Mouse (Mus musculus) midbrain, embryonic 12.5 days (tissue): ENCODE results near the gene Cbarp. TPM values are rescaled to one million over a fixed set of nuclear protein-coding genes. Genes with fewer than 3 reads are reported as not detected.

Experiments used
- ATAC-seq: fragments of 200-750 bp; cut with Nextera tagmentation; 2 replicates; pipeline ENCODE4 v1.8.0; 2017; ENCODE audit warnings: low read depth, moderate TSS enrichment, moderate library complexity; ENCODE audit not compliant: low FRiP score
- H3K27ac ChIP-seq: fragments of 300-500 bp; sonication (generic); replicated peaks from 2 replicates; pipeline ENCODE4 v1.5.1; 2016; ENCODE audit warnings: mild to moderate bottlenecking
- H3K27me3 ChIP-seq: fragments of 300-500 bp; sonication (generic); 2 replicates; pipeline ENCODE4 v1.6.1; 2016; ENCODE audit warnings: mild to moderate bottlenecking
- H3K36me3 ChIP-seq: fragments of 300-500 bp; sonication (generic); 2 replicates; pipeline ENCODE4 v1.6.1; 2016
- H3K4me1 ChIP-seq: fragments of 300-500 bp; sonication (generic); 2 replicates; pipeline ENCODE4 v1.6.1; 2016
- H3K4me2 ChIP-seq: fragments of 300-500 bp; sonication (generic); replicated peaks from 2 replicates; pipeline ENCODE4 v1.6.1; 2016; ENCODE audit warnings: mild to moderate bottlenecking, moderate library complexity
- H3K4me3 ChIP-seq: fragments of 300-500 bp; sonication (generic); 2 replicates; pipeline ENCODE4 v1.5.1; 2016; ENCODE audit warnings: mild to moderate bottlenecking
- H3K9ac ChIP-seq: fragments of 300-500 bp; sonication (generic); replicated peaks from 2 replicates; pipeline ENCODE4 v1.6.1; 2016; ENCODE audit warnings: mild to moderate bottlenecking, moderate library complexity
- H3K9me3 ChIP-seq: fragments of 300-500 bp; sonication (generic); 2 replicates; pipeline ENCODE4 v1.6.1; 2016; ENCODE audit warnings: mild to moderate bottlenecking
- WGBS: fragments of 180-500 bp; shearing (Covaris S2); methylation state at CpG from one replicate; pipeline ENCODE4 v1.1.7; 2016; 5-methylcytosine and 5-hydroxymethylcytosine counted together
- polyA plus RNA-seq: library from polyadenylated mRNA; unstranded; fragments of >200 nt; fragmentation: Nextera tagmentation; extraction: Ambion mirVana; gene quantifications from 2 replicates; pipeline ENCODE4 v1.2.1, GENCODE M21; 2016

Cbarp gene
- polyA plus RNA-seq, 1 experiment from 2014 or later, result 19.3 TPM

- H3K4me3 ChIP-seq, result no peak overlapping the region
- H3K4me2 ChIP-seq, result no peak overlapping the region; the same call in 1 of the 2 replicates
- peak overlapping the region; percentile 91 for H3K27ac ChIP-seq
- no peak for ATAC-seq
- peaks cover 25% of the 10 kb centered on the region for H3K36me3 ChIP-seq
- H3K9ac ChIP-seq, result no peak overlapping the region
- H3K4me1 ChIP-seq, result peaks cover 54% of the 10 kb centered on the region
- WGBS, result 16% methylated on average over 4 of the region's 4 CpGs
- no peaks in the 10 kb centered on the region for H3K9me3 ChIP-seq
- 0 out of 2 replicates have a peak, but pooled peaks cover 3% of the 10 kb centered on the region for H3K27me3 ChIP-seq
Observed at GRCm38 (mm10) chr10:80175536-80176269, 35.1 kb upstream of the Cbarp start.

DNA sequence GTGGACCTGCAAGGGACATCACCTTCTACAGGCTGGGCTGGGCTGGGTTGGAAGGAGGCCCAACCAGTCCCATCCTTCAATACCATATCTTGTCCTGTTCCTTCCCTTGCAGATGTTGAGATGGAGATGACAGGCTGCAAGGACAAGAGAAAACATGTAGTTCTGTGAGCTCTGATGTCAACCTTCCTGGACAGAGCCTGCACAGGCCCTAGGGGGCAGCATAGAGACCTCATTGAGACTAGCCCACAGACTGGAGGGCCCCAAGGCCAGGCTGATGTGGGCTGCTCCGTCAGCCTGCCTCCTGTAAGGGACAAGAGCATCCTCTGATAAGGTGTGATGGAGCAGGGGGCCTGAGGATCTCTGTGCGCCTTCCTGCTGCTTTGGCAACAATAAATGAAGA, 34.1 kb upstream of the Cbarp start:
- peaks cover 35% of the 10 kb centered on the region for H3K36me3 ChIP-seq

GRCm38 (mm10) chr10:80173955-80174640, 33.5 kb upstream of the Cbarp start:
- WGBS, result 86% methylated on average over 10 of the region's 10 CpGs
- no peaks in the 10 kb centered on the region for H3K9me3 ChIP-seq
- peaks cover 59% of the 10 kb centered on the region for H3K4me1 ChIP-seq
- no peak overlapping the region for H3K4me2 ChIP-seq
- no peak overlapping the region for H3K27ac ChIP-seq
- peaks cover 36% of the 10 kb centered on the region for H3K36me3 ChIP-seq
- no peak for ATAC-seq
- H3K27me3 ChIP-seq, result 0 out of 2 replicates have a peak, but pooled peaks cover 3% of the 10 kb centered on the region
- H3K9ac ChIP-seq, result no peak overlapping the region
- H3K4me3 ChIP-seq, result no peak overlapping the region

More for the DNA sequence above, 34.1 kb upstream of the Cbarp start:
- no peak overlapping the region for H3K4me3 ChIP-seq
- WGBS, result 51% methylated on average over 2 of the region's 2 CpGs
- no peak overlapping the region for H3K4me2 ChIP-seq
- H3K9me3 ChIP-seq, result no peaks in the 10 kb centered on the region
- 0 out of 2 replicates have a peak, but pooled peaks cover 3% of the 10 kb centered on the region for H3K27me3 ChIP-seq
- no peak overlapping the region for H3K27ac ChIP-seq
- H3K4me1 ChIP-seq, result peaks cover 55% of the 10 kb centered on the region
- H3K9ac ChIP-seq, result no peak overlapping the region
- no peak for ATAC-seq

DNA sequence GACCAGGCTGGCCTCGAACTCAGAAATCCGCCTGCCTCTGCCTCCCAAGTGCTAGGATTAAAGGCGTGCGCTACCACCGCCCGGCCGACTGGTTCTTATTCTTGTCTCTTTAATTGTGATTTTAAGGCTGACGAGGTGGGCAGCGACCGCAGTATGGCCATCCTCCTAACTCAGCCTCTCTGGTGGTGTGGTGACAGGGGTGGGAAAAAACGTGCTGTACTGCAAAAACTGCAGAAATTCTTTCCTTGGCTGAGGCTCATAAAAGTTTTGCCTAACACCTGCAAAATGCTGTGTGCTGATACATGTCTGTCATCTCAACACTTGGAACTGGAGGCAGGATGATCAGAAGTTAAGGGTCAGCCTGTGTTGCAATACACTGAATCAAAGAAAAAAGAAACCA, 32.7 kb upstream of the Cbarp start:
- 0 out of 2 replicates have a peak, but pooled peaks cover 3% of the 10 kb centered on the region for H3K27me3 ChIP-seq
- H3K9me3 ChIP-seq, result no peaks in the 10 kb centered on the region
- H3K9ac ChIP-seq, result peak overlapping the region; percentile 52; the same call in 1 of the 2 replicates
- H3K4me2 ChIP-seq, result peak overlapping the region; percentile 65
- H3K36me3 ChIP-seq, result peaks cover 36% of the 10 kb centered on the region
- ATAC-seq, result no peak
- H3K4me1 ChIP-seq, result peaks cover 66% of the 10 kb centered on the region
- peak overlapping the region; percentile 66 for H3K27ac ChIP-seq
- peak overlapping the region; percentile 52 for H3K4me3 ChIP-seq
- WGBS, result 17% methylated on average over 11 of the region's 11 CpGs

GRCm38 (mm10) chr10:80172527-80173292, 32.1 kb upstream of the Cbarp start, which contains the start of gene 1600002K03Rik:
TSS of gene 1600002K03Rik (plus strand) at chr10:80172944.
- Histone ChIP-seq H3K4me1 (peaks cover 60% of the 10 kb centered on the region), H3K27ac (peak within 1 kb of the TSS; percentile 85), H3K4me2 (peak within 1 kb of the TSS; percentile 65), H3K9ac (peak within 1 kb of the TSS; percentile 52), H3K9me3 (no peaks in the 10 kb centered on the region), H3K27me3 (no peaks in the 10 kb centered on the region), H3K36me3 (peaks cover 36% of the 10 kb centered on the region), H3K4me3 (peak within 1 kb of the TSS; percentile 52)
- peak; percentile 64 for ATAC-seq
- WGBS, result 7% methylated on average over 34 of the region's 35 CpGs

DNA sequence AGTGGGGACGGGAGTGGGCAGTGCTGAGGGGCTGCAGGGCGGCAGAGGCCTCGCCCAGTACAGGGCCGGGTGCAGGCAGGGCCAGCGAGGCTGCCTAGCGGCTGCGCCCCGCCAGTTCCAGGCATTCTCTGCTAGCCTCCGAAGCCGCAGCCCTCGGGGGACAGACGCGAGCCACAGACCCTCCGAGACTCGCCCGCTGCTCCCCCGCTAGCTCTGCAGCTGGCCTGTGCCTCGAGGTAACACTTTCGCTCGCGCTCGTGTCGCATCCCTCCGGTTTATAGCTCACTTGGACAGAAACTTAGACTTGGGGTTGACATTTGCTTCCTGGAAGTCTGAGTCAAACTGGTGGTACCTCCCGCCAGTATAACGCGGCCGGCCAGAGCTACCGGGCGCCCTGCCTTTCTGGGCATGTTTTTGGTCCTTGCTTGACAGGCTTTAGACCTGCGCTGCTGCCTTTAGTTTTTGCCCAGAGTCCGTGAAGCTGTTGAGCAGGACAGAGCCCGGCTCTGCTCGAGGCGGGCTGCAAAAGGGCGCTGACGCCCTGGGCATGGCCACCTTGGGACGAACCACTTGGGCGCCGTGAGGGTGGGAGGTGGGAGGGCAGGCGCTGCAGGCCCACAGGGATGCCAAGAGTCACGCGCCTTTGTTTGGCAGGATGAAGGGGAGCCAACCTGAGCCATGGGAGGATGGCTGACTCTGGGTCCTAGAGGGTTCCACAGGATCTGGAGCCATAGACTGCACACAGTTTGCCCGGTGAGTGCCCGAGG, 31.3 kb upstream of the Cbarp start:
- WGBS, result 84% methylated on average over 45 of the region's 45 CpGs
- ATAC-seq, result no peak
- peak overlapping the region; percentile 85 for H3K27ac ChIP-seq
- peak overlapping the region; percentile 52; the same call in 1 of the 2 replicates for H3K4me3 ChIP-seq
- peaks cover 36% of the 10 kb centered on the region for H3K36me3 ChIP-seq
- no peaks in the 10 kb centered on the region for H3K9me3 ChIP-seq
- no peaks in the 10 kb centered on the region for H3K27me3 ChIP-seq
- H3K4me2 ChIP-seq, result peak overlapping the region; percentile 65
- H3K9ac ChIP-seq, result peak overlapping the region; percentile 47
- peaks cover 59% of the 10 kb centered on the region for H3K4me1 ChIP-seq

- no peak for ATAC-seq
- 91% methylated on average over 15 of the region's 15 CpGs for WGBS
- Histone ChIP-seq H3K36me3 (peaks cover 36% of the 10 kb centered on the region), H3K27ac (peak overlapping the region; percentile 85), H3K4me1 (peaks cover 63% of the 10 kb centered on the region), H3K4me2 (0 out of 2 replicates have a peak overlapping the region, but pooled peaks have one; percentile 65), H3K27me3 (no peaks in the 10 kb centered on the region), H3K9me3 (no peaks in the 10 kb centered on the region), H3K9ac (no peak overlapping the region), H3K4me3 (0 out of 2 replicates have a peak overlapping the region, but pooled peaks have one; percentile 52)
Observed at GRCm38 (mm10) chr10:80171252-80171651, 30.6 kb upstream of the Cbarp start.

- H3K9me3 ChIP-seq, result no peaks in the 10 kb centered on the region
- peaks cover 36% of the 10 kb centered on the region for H3K36me3 ChIP-seq
- no peak for ATAC-seq
- 0 out of 2 replicates have a peak overlapping the region, but pooled peaks have one; percentile 2 for H3K27ac ChIP-seq
- H3K4me3 ChIP-seq, result no peak overlapping the region; the same call in 1 of the 2 replicates
- 0 out of 2 replicates have a peak overlapping the region, but pooled peaks have one; percentile 4 for H3K9ac ChIP-seq
- peaks cover 63% of the 10 kb centered on the region for H3K4me1 ChIP-seq
- WGBS, result 98% methylated on average over 19 of the region's 19 CpGs
- no peak overlapping the region for H3K4me2 ChIP-seq
- no peaks in the 10 kb centered on the region for H3K27me3 ChIP-seq
Observed at GRCm38 (mm10) chr10:80170601-80171021, 30.0 kb upstream of the Cbarp start.

- H3K4me3 ChIP-seq, result no peak overlapping the region; the same call in 1 of the 2 replicates
- H3K9ac ChIP-seq, result 0 out of 2 replicates have a peak overlapping the region, but pooled peaks have one; percentile 37
- WGBS, result 94% methylated on average over 16 of the region's 16 CpGs
- no peak overlapping the region for H3K27ac ChIP-seq
- peaks cover 34% of the 10 kb centered on the region for H3K36me3 ChIP-seq
- H3K27me3 ChIP-seq, result no peaks in the 10 kb centered on the region
- no peak overlapping the region; the same call in 1 of the 2 replicates for H3K4me2 ChIP-seq
- no peak for ATAC-seq
- H3K4me1 ChIP-seq, result peaks cover 65% of the 10 kb centered on the region
- H3K9me3 ChIP-seq, result no peaks in the 10 kb centered on the region
Observed at GRCm38 (mm10) chr10:80170052-80170451, 29.4 kb upstream of the Cbarp start.

GRCm38 (mm10) chr10:80169651-80170050, 29.0 kb upstream of the Cbarp start:
- Histone ChIP-seq H3K9ac (0 out of 2 replicates have a peak overlapping the region, but pooled peaks have one; percentile 37), H3K27ac (no peak overlapping the region), H3K4me2 (peak overlapping the region; percentile 94), H3K4me3 (no peak overlapping the region), H3K27me3 (no peaks in the 10 kb centered on the region), H3K36me3 (peaks cover 31% of the 10 kb centered on the region), H3K4me1 (peaks cover 67% of the 10 kb centered on the region), H3K9me3 (no peaks in the 10 kb centered on the region)
- no peak for ATAC-seq
- WGBS, result 97% methylated on average over 7 of the region's 7 CpGs
